Mouse (Mus musculus) liver, adult 2 months (tissue): ENCODE measurements at regions not wholly inside any gene's neighbourhood (a gene's known extent, or its start where the extent isn't known, plus 50 kb on each side); places are given as distances from the start of the nearest gene placed in this dataset.

Source experiments
- CTCF ChIP-seq: fragments of 200-500 bp; IDR thresholded peaks from 2 replicates; pipeline ENCODE4 v1.5.1; 2011; ENCODE audit warnings: low read depth, low read length, control low read depth
- POLR2A ChIP-seq: fragments of 200-500 bp; IDR thresholded peaks from 2 replicates; pipeline ENCODE4 v1.6.1; 2011; ENCODE audit warnings: low read length, control low read depth; ENCODE audit not compliant: insufficient read depth; ENCODE audit errors: extremely low read depth

DNA sequence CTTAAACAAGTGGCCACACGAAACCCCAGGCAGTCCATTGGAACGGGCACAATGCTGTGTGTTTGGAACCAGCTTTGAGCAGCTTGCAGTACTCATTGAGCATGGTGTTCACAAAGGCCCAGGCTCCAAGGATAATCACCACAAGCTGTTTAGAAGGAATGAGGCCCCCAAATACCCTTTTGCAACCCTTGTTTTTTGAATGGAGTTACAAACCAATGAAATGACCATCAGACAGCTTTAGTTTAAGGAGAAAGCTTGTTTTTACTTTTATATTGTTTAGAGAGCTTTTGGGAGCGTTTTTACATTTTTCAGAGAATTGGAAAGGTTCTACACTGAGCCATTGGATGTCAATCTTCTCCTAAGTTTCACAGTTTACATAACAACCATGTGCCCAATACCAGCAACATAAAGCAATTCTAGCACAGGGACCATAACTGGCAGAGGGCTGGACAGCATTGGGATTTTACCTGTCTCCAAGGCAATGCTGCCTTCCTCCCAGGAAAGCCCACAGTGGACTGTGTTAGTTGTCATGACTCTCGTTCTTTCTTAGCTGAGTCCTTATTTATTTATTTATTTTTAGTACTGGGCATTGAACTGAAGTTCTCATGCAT, 745.1 kb upstream of the Lrrc6 start:
- TF ChIP-seq POLR2A = no peak
- no peak for TF ChIP-seq CTCF
